Mouse (Mus musculus): ENCODE results near the gene Gm13275. TPM values are rescaled to one million over a fixed set of nuclear protein-coding genes. Genes with fewer than 3 reads are reported as not detected.
A peak's percentile ranks its signal among the peaks of the same experiment; 100 is the strongest.
"Not testable (repeated sequence)": the region's sequence is repeated elsewhere in the genome, so short reads cannot be mapped to it uniquely, and the experiment has no call there.

Gm13275 gene
- polyA plus RNA-seq, 1 experiment from 2014 or later: not detected

DNA sequence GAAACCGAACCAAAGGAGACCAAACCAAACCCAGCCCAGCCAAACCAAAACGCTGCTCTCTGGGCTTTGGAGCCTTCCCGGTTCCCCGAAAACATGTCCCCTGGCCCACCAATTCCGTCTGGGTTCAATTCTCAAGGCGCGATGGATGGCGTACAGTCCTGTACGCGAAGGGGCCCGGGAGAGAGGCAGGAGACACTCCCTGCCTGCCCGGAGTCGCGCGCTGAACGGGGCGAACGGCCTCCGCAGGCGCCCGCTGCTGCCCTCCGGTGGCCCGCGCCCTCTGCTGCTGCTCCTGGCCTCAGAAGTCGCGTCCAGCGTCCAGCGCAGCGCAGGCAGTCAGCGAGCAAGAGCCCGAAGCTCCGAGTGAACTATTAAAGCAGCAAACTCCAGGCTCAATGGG, 20.8 kb upstream of the Gm13275 start, which contains the start of gene Gm13290:
Gm13290 (plus strand) TSS at position 301 of the 400 bp plus-strand sequence.
- not testable (repeated sequence) for H3K9me3 ChIP-seq; H3K4me1 ChIP-seq; H3K4me3 ChIP-seq; H3K27ac ChIP-seq (replicated peaks); H3K36me3 ChIP-seq; H3K4me2 ChIP-seq (replicated peaks); H3K27me3 ChIP-seq; H3K9ac ChIP-seq (replicated peaks); ATAC-seq (replicated peaks)
- WGBS: no CpG with 5 or more reads among the region's 32 CpGs

- H3K9ac ChIP-seq (replicated peaks); H3K27me3 ChIP-seq; H3K4me3 ChIP-seq; H3K27ac ChIP-seq (replicated peaks); H3K36me3 ChIP-seq; ATAC-seq (replicated peaks); H3K4me2 ChIP-seq (replicated peaks); H3K9me3 ChIP-seq; H3K4me1 ChIP-seq: not testable (repeated sequence)
- WGBS: no CpG with 5 or more reads among the region's 29 CpGs
These were observed 17.7 kb upstream of the Gm13275 start, which contains the start of gene Gm13289 for GRCm38 (mm10) chr4:88776622-88777021. Gene Gm13289 (plus strand): TSS chr4:88776922.

DNA sequence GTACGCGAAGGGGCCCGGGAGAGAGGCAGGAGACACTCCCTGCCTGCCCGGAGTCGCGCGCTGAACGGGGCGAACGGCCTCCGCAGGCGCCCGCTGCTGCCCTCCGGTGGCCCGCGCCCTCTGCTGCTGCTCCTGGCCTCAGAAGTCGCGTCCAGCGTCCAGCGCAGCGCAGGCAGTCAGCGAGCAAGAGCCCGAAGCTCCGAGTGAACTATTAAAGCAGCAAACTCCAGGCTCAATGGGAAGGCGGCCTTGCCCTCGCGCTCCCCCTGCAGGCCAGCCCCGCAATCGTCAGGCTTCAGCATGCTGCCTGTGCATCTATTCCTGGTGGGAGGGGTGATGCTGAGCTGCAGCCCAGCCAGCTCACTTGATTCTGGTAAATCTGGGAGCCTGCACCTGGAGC, 14.7 kb upstream of the Gm13275 start, which contains the start of gene Gm13272:
Gm13272 (plus strand) TSS at position 301 of the 400 bp plus-strand sequence.
- H3K27me3 ChIP-seq; H3K27ac ChIP-seq (replicated peaks); H3K9ac ChIP-seq (replicated peaks); H3K4me3 ChIP-seq; H3K36me3 ChIP-seq; H3K4me1 ChIP-seq; H3K9me3 ChIP-seq; H3K4me2 ChIP-seq (replicated peaks); ATAC-seq (replicated peaks): not testable (repeated sequence)
- no CpG with 5 or more reads among the region's 29 CpGs for WGBS

DNA sequence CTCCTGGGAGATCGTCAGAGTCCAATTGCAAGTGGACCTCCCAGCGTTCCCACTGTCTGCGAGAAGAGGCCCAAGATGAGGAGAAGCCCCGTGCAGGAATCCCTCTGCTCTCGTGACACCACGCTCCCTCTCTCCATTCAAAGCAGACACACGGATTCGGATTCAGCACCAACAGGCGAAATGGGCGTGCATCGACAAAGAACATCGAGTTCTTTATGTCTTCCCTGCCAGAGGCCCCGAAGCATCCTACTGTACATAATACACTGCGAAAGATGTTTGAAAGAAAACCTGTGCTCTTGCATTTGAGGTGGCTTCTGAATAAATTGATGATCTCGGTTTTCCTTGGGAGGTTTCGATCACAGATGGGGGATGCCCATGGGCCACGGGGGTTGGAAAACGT, 14.0 kb upstream of the Gm13275 start:
- H3K4me1 ChIP-seq; ATAC-seq (replicated peaks); H3K9ac ChIP-seq (replicated peaks); H3K27ac ChIP-seq (replicated peaks); H3K4me2 ChIP-seq (replicated peaks); H3K36me3 ChIP-seq; H3K27me3 ChIP-seq; H3K4me3 ChIP-seq; H3K9me3 ChIP-seq: not testable (repeated sequence)
- 47% methylated on average over 16 of the region's 18 CpGs for WGBS

DNA sequence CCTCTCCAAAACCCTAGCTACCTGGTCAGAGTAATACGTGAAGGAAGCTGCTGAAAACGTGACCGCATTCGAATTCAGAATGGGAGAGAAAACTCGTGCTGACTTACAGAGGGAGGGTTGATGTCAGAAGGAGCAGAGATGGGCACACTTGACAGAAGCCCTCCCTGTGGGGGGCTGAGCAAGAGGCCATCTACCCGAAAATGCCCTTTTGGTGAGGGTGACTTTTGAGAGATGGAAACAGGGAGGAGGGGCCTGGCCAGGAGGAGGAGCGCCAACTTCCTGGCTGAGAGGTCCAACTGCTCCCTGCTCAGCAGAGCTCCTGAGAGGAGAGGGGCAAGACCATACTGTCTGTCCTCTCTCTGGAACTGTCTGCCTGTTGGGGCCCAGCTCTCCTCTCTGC, 12.5 kb upstream of the Gm13275 start, which contains the start of gene Ifnz:
Ifnz (plus strand) TSS at position 301 of the 400 bp plus-strand sequence.
- H3K9ac ChIP-seq (replicated peaks); H3K27ac ChIP-seq (replicated peaks); H3K27me3 ChIP-seq; H3K36me3 ChIP-seq; H3K9me3 ChIP-seq; H3K4me1 ChIP-seq; ATAC-seq (replicated peaks): not testable (repeated sequence)
- WGBS: 26% methylated on average over 4 of the region's 7 CpGs
- peak within 1 kb of the TSS; percentile 40 for H3K4me2 ChIP-seq (replicated peaks)
- peak within 1 kb of the TSS; percentile 17; the same call in 1 of the 2 replicates for H3K4me3 ChIP-seq

DNA sequence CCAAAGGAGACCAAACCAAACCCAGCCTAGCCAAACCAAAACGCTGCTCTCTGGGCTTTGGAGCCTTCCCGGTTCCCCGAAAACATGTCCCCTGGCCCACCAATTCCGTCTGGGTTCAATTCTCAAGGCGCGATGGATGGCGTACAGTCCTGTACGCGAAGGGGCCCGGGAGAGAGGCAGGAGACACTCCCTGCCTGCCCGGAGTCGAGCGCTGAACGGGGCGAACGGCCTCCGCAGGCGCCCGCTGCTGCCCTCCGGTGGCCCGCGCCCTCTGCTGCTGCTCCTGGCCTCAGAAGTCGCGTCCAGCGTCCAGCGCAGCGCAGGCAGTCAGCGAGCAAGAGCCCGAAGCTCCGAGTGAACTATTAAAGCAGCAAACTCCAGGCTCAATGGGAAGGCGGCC, 12.0 kb upstream of the Gm13275 start:
- H3K9ac ChIP-seq (replicated peaks); H3K9me3 ChIP-seq; H3K36me3 ChIP-seq; ATAC-seq (replicated peaks); H3K27ac ChIP-seq (replicated peaks); H3K27me3 ChIP-seq; H3K4me1 ChIP-seq: not testable (repeated sequence)
- WGBS: 0% methylated on average over 7 of the region's 31 CpGs
- H3K4me3 ChIP-seq: peak overlapping the region; percentile 17; the same call in 1 of the 2 replicates
- H3K4me2 ChIP-seq (replicated peaks): peak overlapping the region; percentile 40

- not testable (repeated sequence) for H3K27ac ChIP-seq (replicated peaks); ATAC-seq (replicated peaks); H3K4me3 ChIP-seq; H3K9ac ChIP-seq (replicated peaks); H3K4me1 ChIP-seq; H3K4me2 ChIP-seq (replicated peaks); H3K27me3 ChIP-seq; H3K36me3 ChIP-seq; H3K9me3 ChIP-seq
- WGBS: no CpG with 5 or more reads among the region's 27 CpGs
These were observed 8.9 kb upstream of the Gm13275 start, which contains the start of gene Gm13276 for GRCm38 (mm10) chr4:88785409-88785808. Gene Gm13276 (plus strand): TSS chr4:88785709.

DNA sequence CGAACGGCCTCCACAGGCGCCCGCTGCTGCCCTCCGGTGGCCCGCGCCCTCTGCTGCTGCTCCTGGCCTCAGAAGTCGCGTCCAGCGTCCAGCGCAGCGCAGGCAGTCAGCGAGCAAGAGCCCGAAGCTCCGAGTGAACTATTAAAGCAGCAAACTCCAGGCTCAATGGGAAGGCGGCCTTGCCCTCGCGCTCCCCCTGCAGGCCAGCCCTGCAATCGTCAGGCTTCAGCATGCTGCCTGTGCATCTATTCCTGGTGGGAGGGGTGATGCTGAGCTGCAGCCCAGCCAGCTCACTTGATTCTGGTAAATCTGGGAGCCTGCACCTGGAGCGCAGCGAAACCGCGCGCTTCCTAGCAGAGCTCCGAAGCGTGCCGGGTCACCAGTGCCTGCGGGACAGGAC, 5.9 kb upstream of the Gm13275 start, which contains the start of gene Gm13277:
Gm13277 (plus strand) TSS at position 231 of the 400 bp plus-strand sequence.
- not testable (repeated sequence) for H3K4me1 ChIP-seq; H3K4me2 ChIP-seq (replicated peaks); ATAC-seq (replicated peaks); H3K36me3 ChIP-seq; H3K9me3 ChIP-seq; H3K27me3 ChIP-seq; H3K9ac ChIP-seq (replicated peaks); H3K27ac ChIP-seq (replicated peaks); H3K4me3 ChIP-seq
- WGBS: 0% methylated on average over 7 of the region's 28 CpGs

- H3K27ac ChIP-seq (replicated peaks); ATAC-seq (replicated peaks); H3K4me3 ChIP-seq; H3K9me3 ChIP-seq; H3K4me1 ChIP-seq; H3K9ac ChIP-seq (replicated peaks); H3K36me3 ChIP-seq; H3K27me3 ChIP-seq; H3K4me2 ChIP-seq (replicated peaks): not testable (repeated sequence)
- no CpG with 5 or more reads among the region's 28 CpGs for WGBS
These were observed 3.0 kb upstream of the Gm13275 start, which contains the start of gene Gm13278 for GRCm38 (mm10) chr4:88791250-88791649. Gene Gm13278 (plus strand): TSS chr4:88791550.

DNA sequence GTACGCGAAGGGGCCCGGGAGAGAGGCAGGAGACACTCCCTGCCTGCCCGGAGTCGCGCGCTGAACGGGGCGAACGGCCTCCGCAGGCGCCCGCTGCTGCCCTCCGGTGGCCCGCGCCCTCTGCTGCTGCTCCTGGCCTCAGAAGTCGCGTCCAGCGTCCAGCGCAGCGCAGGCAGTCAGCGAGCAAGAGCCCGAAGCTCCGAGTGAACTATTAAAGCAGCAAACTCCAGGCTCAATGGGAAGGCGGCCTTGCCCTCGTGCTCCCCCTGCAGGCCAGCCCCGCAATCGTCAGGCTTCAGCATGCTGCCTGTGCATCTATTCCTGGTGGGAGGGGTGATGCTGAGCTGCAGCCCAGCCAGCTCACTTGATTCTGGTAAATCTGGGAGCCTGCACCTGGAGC, 2.8 kb downstream of the Gm13275 start, which contains the start of gene Gm13279:
Gm13279 (plus strand) TSS at position 301 of the 400 bp plus-strand sequence.
- not testable (repeated sequence) for H3K9me3 ChIP-seq; ATAC-seq (replicated peaks); H3K27me3 ChIP-seq; H3K36me3 ChIP-seq; H3K4me3 ChIP-seq; H3K4me1 ChIP-seq; H3K27ac ChIP-seq (replicated peaks); H3K4me2 ChIP-seq (replicated peaks); H3K9ac ChIP-seq (replicated peaks)
- no CpG with 5 or more reads among the region's 28 CpGs for WGBS

- not testable (repeated sequence) for H3K4me3 ChIP-seq; H3K4me2 ChIP-seq (replicated peaks); H3K36me3 ChIP-seq; H3K27me3 ChIP-seq; ATAC-seq (replicated peaks); H3K9ac ChIP-seq (replicated peaks); H3K27ac ChIP-seq (replicated peaks); H3K4me1 ChIP-seq; H3K9me3 ChIP-seq
- WGBS: 18% methylated on average over 5 of the region's 7 CpGs
These were observed 5.1 kb downstream of the Gm13275 start, which contains the start of gene Gm13285 for GRCm38 (mm10) chr4:88799365-88799764. Gene Gm13285 (plus strand): TSS chr4:88799665.

- H3K27ac ChIP-seq (replicated peaks); H3K9me3 ChIP-seq; H3K27me3 ChIP-seq; H3K4me2 ChIP-seq (replicated peaks); H3K9ac ChIP-seq (replicated peaks); H3K4me1 ChIP-seq; H3K36me3 ChIP-seq; ATAC-seq (replicated peaks); H3K4me3 ChIP-seq: not testable (repeated sequence)
- no CpG with 5 or more reads among the region's 29 CpGs for WGBS
These were observed 8.7 kb downstream of the Gm13275 start, which contains the start of gene Gm13287 for GRCm38 (mm10) chr4:88802954-88803353. Gene Gm13287 (plus strand): TSS chr4:88803254.

- not testable (repeated sequence) for H3K4me1 ChIP-seq; H3K27me3 ChIP-seq; ATAC-seq (replicated peaks); H3K36me3 ChIP-seq; H3K9ac ChIP-seq (replicated peaks); H3K27ac ChIP-seq (replicated peaks); H3K9me3 ChIP-seq
- WGBS: no CpG with 5 or more reads among the region's 8 CpGs
- Histone ChIP-seq H3K4me2 (replicated peaks) (peak within 1 kb of the TSS; percentile 42), H3K4me3 (peak within 1 kb of the TSS; percentile 30)
These were observed 10.9 kb downstream of the Gm13275 start, which contains the start of gene Gm13288 for GRCm38 (mm10) chr4:88805231-88805630. Gene Gm13288 (plus strand): TSS chr4:88805531.

Data from forebrain, embryonic 15.5 days (tissue).